Mouse (Mus musculus) testis, adult 2 months (tissue): ENCODE results near the gene Cdc20.

Experiments used
- CTCF ChIP-seq: fragments of 200-500 bp; IDR thresholded peaks from 2 replicates; pipeline ENCODE4 v1.5.1; 2012; ENCODE audit warnings: low read depth, mild to moderate bottlenecking, inconsistent platforms, low read length, moderate library complexity; ENCODE audit not compliant: control insufficient read depth, insufficient read depth, insufficient replicate concordance
- POLR2A ChIP-seq: fragments of 200-500 bp; IDR thresholded peaks from 2 replicates; pipeline ENCODE4 v1.6.1; 2012; ENCODE audit warnings: low read depth, mild to moderate bottlenecking, inconsistent platforms, low read length, moderate library complexity; ENCODE audit not compliant: control insufficient read depth

- TF ChIP-seq POLR2A (no peak), CTCF (no peak)
Observed at GRCm38 (mm10) chr4:118445781-118446414, 8.7 kb upstream of the Cdc20 start.
